Mouse (Mus musculus) neutrophil, adult 59 days (primary cell): ENCODE measurements around the gene Arl6ip4. TPM values are rescaled to one million over a fixed set of nuclear protein-coding genes. Genes with fewer than 3 reads are reported as not detected.

ENCODE experiments used
- total RNA-seq, 2 experiments: library from RNA; stranded (reverse); gene quantifications; 1 replicate in 1 of 2; 2 replicates in 1 of 2; pipeline ENCODE4 v1.2.4; 2023

The Arl6ip4 gene
- total RNA-seq: 10 to 100 TPM; 28.6 to 38.3 TPM

DNA sequence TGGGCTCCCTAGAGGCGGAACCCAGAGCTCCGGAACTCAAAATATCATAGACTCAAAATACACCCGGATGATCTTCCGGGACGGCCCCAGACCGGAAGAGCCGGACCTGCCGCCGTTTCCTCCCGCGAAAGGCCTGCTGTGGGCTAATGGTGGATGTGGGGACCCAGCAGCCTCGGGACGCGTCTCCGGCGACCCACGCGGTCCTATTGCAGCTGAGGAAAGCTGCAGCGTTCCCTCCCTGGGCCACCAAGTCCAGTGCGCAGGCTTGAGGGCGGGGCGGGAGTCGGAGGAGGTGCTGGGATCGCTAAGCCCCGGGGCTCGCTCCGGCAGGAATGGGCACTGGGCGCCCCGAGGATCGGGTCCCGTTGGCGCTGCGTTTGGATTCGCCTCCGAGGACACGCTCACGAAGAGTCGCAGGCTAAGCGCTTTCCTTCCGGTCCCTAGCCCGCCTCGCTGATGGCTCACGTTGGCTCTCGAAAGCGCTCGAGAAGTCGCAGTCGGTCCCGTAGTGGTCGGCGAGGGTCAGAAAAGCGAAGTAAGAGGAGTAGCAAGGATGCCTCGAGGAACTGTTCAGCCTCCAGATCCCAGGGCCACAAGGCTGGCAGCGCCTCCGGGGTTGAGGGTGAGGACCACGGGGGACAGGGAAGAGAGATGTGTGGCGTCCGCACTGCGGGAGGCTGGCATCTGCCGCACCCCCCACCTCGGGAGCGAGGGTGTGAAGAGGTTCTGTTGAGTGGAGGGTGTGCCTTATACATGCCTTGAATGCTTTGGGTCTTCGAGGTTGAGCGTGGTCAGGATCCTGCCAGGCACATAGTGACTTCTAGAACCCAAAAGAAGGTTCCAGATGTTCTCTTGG lies at the start of gene Arl6ip4:
Gene Arl6ip4 (plus strand): TSS at position 100 of the 856 bp plus-strand sequence.

DNA sequence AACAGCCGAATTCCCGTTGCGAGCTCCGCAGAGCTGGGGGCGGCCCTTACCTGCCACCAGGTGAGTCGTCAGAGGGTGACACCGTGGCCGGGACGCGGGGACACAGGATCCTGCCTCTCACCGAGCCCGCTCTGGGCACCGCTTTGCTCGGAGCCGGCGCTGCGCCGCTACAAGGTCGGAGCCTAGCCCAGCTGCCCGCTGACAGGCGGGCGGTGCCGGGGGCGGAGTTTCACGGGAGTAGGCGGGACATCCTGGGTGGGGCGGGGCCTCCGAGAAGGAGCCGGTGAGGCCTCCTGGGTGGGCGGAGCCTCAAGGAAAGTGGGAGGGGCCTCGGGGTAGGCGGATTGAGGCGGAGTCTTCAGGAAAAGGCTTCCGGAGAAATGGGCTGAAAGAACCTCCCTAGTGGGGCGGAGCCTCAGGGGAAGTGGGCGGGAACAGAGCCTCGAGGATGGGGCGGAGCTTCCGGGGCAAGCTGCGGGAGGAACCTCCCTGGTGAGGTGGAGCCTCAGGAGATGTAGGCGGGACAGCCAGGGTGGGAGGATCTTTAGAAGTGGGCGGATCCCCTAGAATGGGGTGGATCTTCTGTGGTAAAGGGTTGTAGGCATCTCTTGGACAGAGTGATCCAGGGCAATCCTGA lies 20.2 kb upstream of the Arl6ip4 start, which contains the start of gene Abcb9:
Gene Abcb9 (minus strand): TSS at position 203 of the 637 bp plus-strand sequence.

DNA sequence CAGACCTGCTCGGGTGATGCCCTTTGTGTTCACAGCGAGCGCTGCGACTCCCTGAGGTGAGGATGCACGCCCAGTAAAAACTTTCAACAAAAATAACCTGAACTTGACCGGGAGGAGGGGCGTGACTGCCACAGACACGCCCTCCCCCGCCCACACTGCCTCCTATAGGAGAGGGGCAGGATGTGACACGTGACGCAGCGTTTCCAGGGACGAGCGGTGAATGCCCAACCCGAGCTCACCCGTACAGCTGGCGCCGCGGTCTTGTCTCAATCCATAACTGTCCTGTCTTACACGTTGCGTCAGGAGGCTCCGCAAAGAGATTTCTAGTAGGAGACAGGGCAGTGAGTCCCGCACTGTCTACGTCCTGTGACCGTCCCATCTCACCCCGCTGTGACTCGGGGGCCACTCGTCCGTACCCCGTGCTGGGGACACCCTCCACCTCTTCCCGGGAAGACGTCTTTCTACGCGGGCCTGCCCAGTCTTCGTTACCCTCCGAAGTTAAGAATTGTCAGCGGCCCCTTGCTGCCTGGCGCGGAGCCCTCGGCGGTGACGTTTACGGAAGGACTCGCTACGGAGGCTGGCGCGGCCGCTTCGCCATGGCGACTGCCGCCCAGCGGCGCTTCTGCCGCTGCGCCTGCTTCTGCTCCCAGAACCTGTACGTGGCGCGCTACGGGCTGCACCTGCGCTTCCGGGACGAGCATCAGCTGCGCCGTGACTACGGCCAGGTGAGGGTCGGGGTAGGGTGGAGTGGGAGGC lies 4.0 kb upstream of the Arl6ip4 start, which contains the start of gene Ogfod2:
Gene Ogfod2 (plus strand): TSS at position 556 of the 756 bp plus-strand sequence.

Other genes starting within 250 kb of the Arl6ip4 start
- not detected for gene Hcar1, start 236.1 kb upstream of the Arl6ip4 start, total RNA-seq
- 10 to 100 TPM; 24.0 to 31.1 TPM for gene Denr, start 208.9 kb upstream of the Arl6ip4 start, total RNA-seq
- gene Gm43518, start 188.7 kb upstream of the Arl6ip4 start, total RNA-seq: not detected
- gene Ccdc62, start 185.4 kb upstream of the Arl6ip4 start, total RNA-seq: 1 to 10 TPM in 1 of 2 experiments, under 1 TPM in 1; 0.44 to 1.7 TPM
- 10 to 100 TPM; 73.7 to 75.1 TPM for gene Hip1r, start 142.5 kb upstream of the Arl6ip4 start, total RNA-seq
- 10 to 100 TPM; 53.3 to 58.8 TPM for gene Vps37b, start 83.8 kb upstream of the Arl6ip4 start, total RNA-seq
- gene Abcb9, start 20.3 kb upstream of the Arl6ip4 start, total RNA-seq: 1 to 10 TPM; 4.1 to 5.9 TPM
- gene Ogfod2, start 3.8 kb upstream of the Arl6ip4 start, total RNA-seq: 10 to 100 TPM; 12.1 to 16.4 TPM
- 1 to 10 TPM; 2.2 to 3.2 TPM for gene Pitpnm2, start 133.7 kb downstream of the Arl6ip4 start, total RNA-seq
- 10 to 100 TPM in 1 of 2 experiments, 1 to 10 TPM in 1; 9.7 to 12.5 TPM for gene Mphosph9, start 211.9 kb downstream of the Arl6ip4 start, total RNA-seq
- gene 2810006K23Rik, start 212.0 kb downstream of the Arl6ip4 start, total RNA-seq: 1 to 10 TPM; 4.1 to 4.2 TPM
- gene Cdk2ap1, start 247.0 kb downstream of the Arl6ip4 start, total RNA-seq: 10 to 100 TPM; 90.4 to 99.7 TPM